ENCODE assay signal across 26 mouse cellular contexts in genomic region chr2:161593391-161594152, GRCm38 (mm10).
"Had no signal": no experiment of that assay in that cellular context is flagged by ENCODE, and none has a peak within 500 bp of the region (broad histone marks: within the 10 kb centered on the region; RNA-seq: fewer than 3 reads in every experiment).

No protein-coding gene starts in this region.

- H3K27me3 ChIP-seq: heart, embryonic 12.5 days; hindbrain, embryonic 12.5 days; kidney, embryonic 15.5 days; limb, embryonic 12.5 days had no signal

- H3K4me1 ChIP-seq: heart, embryonic 12.5 days; hindbrain, embryonic 10.5 days; hindbrain, embryonic 12.5 days; kidney, embryonic 15.5 days; limb, embryonic 10.5 days; limb, embryonic 12.5 days had no signal

- DNase-seq: forebrain, postnatal 0 days; gastrocnemius, adult 2 months; gastrocnemius, postnatal 10 days; gastrocnemius, postnatal 25 days; heart, adult 2 months; heart, postnatal 10 days; heart, postnatal 4 days; kidney, adult 11 months; kidney, adult 2 months; kidney, adult 9 months; kidney, postnatal 14 days; kidney, postnatal 4 days; liver had no signal

- H3K9me3 ChIP-seq: heart, embryonic 12.5 days; hindbrain, embryonic 10.5 days; hindbrain, embryonic 12.5 days; kidney, embryonic 15.5 days; limb, embryonic 10.5 days; limb, embryonic 12.5 days had no signal

- H3K27ac ChIP-seq: gastrocnemius, adult 2 months; heart, adult 2 months; hindbrain, embryonic 10.5 days; hindbrain, embryonic 12.5 days; hindbrain, embryonic 14.5 days; kidney, embryonic 15.5 days; kidney, postnatal 0 days; layer of hippocampus, adult 2 months; left cerebral cortex, adult 2 months; limb, embryonic 10.5 days; limb, embryonic 12.5 days had no signal

- H3K9ac ChIP-seq: forebrain, postnatal 0 days; heart, embryonic 12.5 days; hindbrain, embryonic 12.5 days; hindbrain, embryonic 14.5 days; kidney, embryonic 15.5 days; limb, embryonic 12.5 days had no signal

- H3K4me3 ChIP-seq: gastrocnemius, adult 2 months; heart, adult 2 months; heart, embryonic 12.5 days; hindbrain, embryonic 10.5 days; hindbrain, embryonic 12.5 days; kidney, embryonic 15.5 days; layer of hippocampus, adult 2 months; left cerebral cortex, adult 2 months; limb, embryonic 10.5 days; limb, embryonic 12.5 days had no signal

- ATAC-seq: forebrain, postnatal 0 days; hindbrain, embryonic 16.5 days; inflammation-experienced regulatory T-cells, adult 6 months had no signal

- H3K4me2 ChIP-seq: heart, embryonic 12.5 days; hindbrain, embryonic 12.5 days; hindbrain, embryonic 14.5 days; kidney, embryonic 15.5 days; limb, embryonic 12.5 days; liver, embryonic 11.5 days had no signal

- H3K36me3 ChIP-seq: heart, embryonic 12.5 days; hindbrain, embryonic 10.5 days; hindbrain, embryonic 12.5 days; kidney, embryonic 15.5 days; limb, embryonic 10.5 days; limb, embryonic 12.5 days had no signal
